Mouse (Mus musculus): Measurements from ENCODE around the gene Cand2. TPM values are rescaled to one million over a fixed set of nuclear protein-coding genes. Genes with fewer than 3 reads are reported as not detected.
A peak's percentile ranks its signal among the peaks of the same experiment; 100 is the strongest.
"Not testable (repeated sequence)": the region's sequence is repeated elsewhere in the genome, so short reads cannot be mapped to it uniquely, and the experiment has no call there.

Gene Cand2
- total RNA-seq, 2 experiments from 2014 or later: 2.0 to 2.2 TPM

GRCm38 (mm10) chr6:115815041-115815440 lies 40.7 kb downstream of the Cand2 start:
- intact Hi-C loops (cut with DNase I): no loop called here
- DNase-seq (ENCODE audit: low spot score in 2 of 2): no peak

GRCm38 (mm10) chr6:115818129-115818528 lies 43.8 kb downstream of the Cand2 start:
- no peak for DNase-seq (ENCODE audit: low spot score in 2 of 2)
- intact Hi-C loops (cut with DNase I): no loop called here

GRCm38 (mm10) chr6:115821216-115821993 lies 47.1 kb downstream of the Cand2 start:
- DNase-seq (ENCODE audit: low spot score in 2 of 2): no peak
- intact Hi-C loops (cut with DNase I): no loop called here

- DNase-seq (ENCODE audit: low spot score in 2 of 2); intact Hi-C loops (cut with DNase I): not testable (repeated sequence)
Observed at GRCm38 (mm10) chr6:115823850-115824464, 49.6 kb downstream of the Cand2 start.

- intact Hi-C loops (cut with DNase I): no loop called here
- DNase-seq (ENCODE audit: low spot score in 2 of 2): no peak
Observed at GRCm38 (mm10) chr6:115830779-115831601, 56.7 kb downstream of the Cand2 start.

GRCm38 (mm10) chr6:115832152-115832850 lies 58.0 kb downstream of the Cand2 start:
- intact Hi-C loops (cut with DNase I): no loop called here
- DNase-seq (ENCODE audit: low spot score in 2 of 2): no peak

- DNase-seq (ENCODE audit: low spot score in 2 of 2): no peak
- intact Hi-C loops (cut with DNase I): no loop called here
Observed at GRCm38 (mm10) chr6:115833861-115834260, 59.5 kb downstream of the Cand2 start.

- peak; percentile 65 to 91 for DNase-seq (ENCODE audit: low spot score in 2 of 2)
- intact Hi-C loops (cut with DNase I): no loop called here
Observed at GRCm38 (mm10) chr6:115838161-115838597, 63.8 kb downstream of the Cand2 start, which contains the start of gene Efcab12. Efcab12 (minus strand) TSS chr6:115838412.

GRCm38 (mm10) chr6:115838745-115839144 lies 64.4 kb downstream of the Cand2 start:
- DNase-seq (ENCODE audit: low spot score in 2 of 2): no peak
- intact Hi-C loops (cut with DNase I): no loop called here

GRCm38 (mm10) chr6:115845006-115845405 lies 70.7 kb downstream of the Cand2 start:
- DNase-seq (ENCODE audit: low spot score in 2 of 2): no peak
- intact Hi-C loops (cut with DNase I): loop anchor here (10.0 kb wide), 1 partner anchor 280 kb away; no protein-coding TSS in a partner anchor

GRCm38 (mm10) chr6:115846640-115847411 lies 72.5 kb downstream of the Cand2 start:
- peak; percentile 61 to 80 for DNase-seq (ENCODE audit: low spot score in 2 of 2)
- intact Hi-C loops (cut with DNase I): loop anchor here (10.0 kb wide), 1 partner anchor 278 kb away; no protein-coding TSS in a partner anchor

GRCm38 (mm10) chr6:115848598-115849304 lies 74.4 kb downstream of the Cand2 start:
- intact Hi-C loops (cut with DNase I): loop anchor here (10.0 kb wide), 1 partner anchor 276 kb away; no protein-coding TSS in a partner anchor
- DNase-seq (ENCODE audit: low spot score in 2 of 2): no peak

- intact Hi-C loops (cut with DNase I): loop anchor here (5.0 kb wide), 1 partner anchor 140 kb away; no protein-coding TSS in a partner anchor
Observed at GRCm38 (mm10) chr6:115852446-115853090, 78.2 kb downstream of the Cand2 start.

GRCm38 (mm10) chr6:115853091-115853813 lies 78.9 kb downstream of the Cand2 start, which contains the start of the genes Mbd4 and Ift122:
Mbd4 (minus strand) TSS chr6:115853371.
Ift122 (plus strand) TSS chr6:115853470.
- intact Hi-C loops (cut with DNase I): loop anchor here (5.0 kb wide), 1 partner anchor 139 kb away; no protein-coding TSS in a partner anchor
- DNase-seq (ENCODE audit: low spot score in 2 of 2): peak; percentile 98 to 100

More at GRCm38 (mm10) chr6:115852446-115853090, 78.2 kb downstream of the Cand2 start:
- DNase-seq (ENCODE audit: low spot score in 2 of 2): no peak

GRCm38 (mm10) chr6:115853985-115854384 lies 79.6 kb downstream of the Cand2 start:
- no peak for DNase-seq (ENCODE audit: low spot score in 2 of 2)
- intact Hi-C loops (cut with DNase I): loop anchor here (5.0 kb wide), 1 partner anchor 138 kb away; no protein-coding TSS in a partner anchor

GRCm38 (mm10) chr6:115854432-115854831 lies 80.1 kb downstream of the Cand2 start:
- no peak for DNase-seq (ENCODE audit: low spot score in 2 of 2)
- intact Hi-C loops (cut with DNase I): loop anchor here (5.0 kb wide), 1 partner anchor 138 kb away; no protein-coding TSS in a partner anchor

Measured in left cerebral cortex, postnatal 25 days (tissue).